Mouse (Mus musculus): Measurements from ENCODE around the gene Islr. TPM values are rescaled to one million over a fixed set of nuclear protein-coding genes. Genes with fewer than 3 reads are reported as not detected.

The Islr gene
- polyA plus RNA-seq, 1 experiment from 2014 or later = 25.3 TPM

- no peak overlapping the region for H3K27ac ChIP-seq
- WGBS = 47% methylated on average over 4 of the region's 4 CpGs
These were observed 26.9 kb downstream of the Islr start for GRCm38 (mm10) chr9:58177165-58177564.

GRCm38 (mm10) chr9:58175745-58176487, 28.2 kb downstream of the Islr start:
- H3K4me2 ChIP-seq (replicated peaks) = no peak overlapping the region
- H3K4me3 ChIP-seq (replicated peaks) = no peak overlapping the region
- H3K36me3 ChIP-seq = no peaks in the 10 kb centered on the region
- WGBS = 47% methylated on average over 5 of the region's 5 CpGs
- no peaks in the 10 kb centered on the region for H3K27me3 ChIP-seq
- no peak overlapping the region for H3K9ac ChIP-seq (replicated peaks)
- H3K27ac ChIP-seq = no peak overlapping the region; the same call in 1 of the 2 replicates
- peaks cover 9% of the 10 kb centered on the region; the same call in 1 of the 2 replicates for H3K4me1 ChIP-seq (replicated peaks)
- no peaks in the 10 kb centered on the region for H3K9me3 ChIP-seq
- ATAC-seq = no peak

More at GRCm38 (mm10) chr9:58177165-58177564, 26.9 kb downstream of the Islr start:
- no peak overlapping the region for H3K9ac ChIP-seq (replicated peaks)
- no peaks in the 10 kb centered on the region for H3K27me3 ChIP-seq
- H3K36me3 ChIP-seq = no peaks in the 10 kb centered on the region
- H3K4me1 ChIP-seq (replicated peaks) = peaks cover 9% of the 10 kb centered on the region; the same call in 1 of the 2 replicates
- no peak for ATAC-seq
- no peak overlapping the region for H3K4me2 ChIP-seq (replicated peaks)
- H3K4me3 ChIP-seq (replicated peaks) = no peak overlapping the region
- no peaks in the 10 kb centered on the region for H3K9me3 ChIP-seq

- no peaks in the 10 kb centered on the region for H3K9me3 ChIP-seq
- WGBS = 33% methylated on average over 5 of the region's 5 CpGs
- H3K27ac ChIP-seq = peak overlapping the region; percentile 39; the same call in 1 of the 2 replicates
- ATAC-seq = peak; percentile 62
- no peaks in the 10 kb centered on the region for H3K36me3 ChIP-seq
- peaks cover 9% of the 10 kb centered on the region; the same call in 1 of the 2 replicates for H3K4me1 ChIP-seq (replicated peaks)
- H3K9ac ChIP-seq (replicated peaks) = no peak overlapping the region
- no peak overlapping the region for H3K4me2 ChIP-seq (replicated peaks)
- no peaks in the 10 kb centered on the region for H3K27me3 ChIP-seq
- no peak overlapping the region for H3K4me3 ChIP-seq (replicated peaks)
These were observed 29.3 kb downstream of the Islr start for GRCm38 (mm10) chr9:58174818-58175251.

- H3K4me1 ChIP-seq (replicated peaks) = peaks cover 16% of the 10 kb centered on the region
- no peak overlapping the region for H3K4me2 ChIP-seq (replicated peaks)
- H3K9me3 ChIP-seq = no peaks in the 10 kb centered on the region
- H3K27ac ChIP-seq = no peak overlapping the region
- H3K4me3 ChIP-seq (replicated peaks) = no peak overlapping the region
- H3K27me3 ChIP-seq = no peaks in the 10 kb centered on the region
- WGBS = 66% methylated on average over 2 of the region's 2 CpGs
- no peaks in the 10 kb centered on the region for H3K36me3 ChIP-seq
- H3K9ac ChIP-seq (replicated peaks) = no peak overlapping the region
- ATAC-seq = no peak
These were observed 31.2 kb downstream of the Islr start for GRCm38 (mm10) chr9:58172863-58173262.

- no peak for ATAC-seq
- Histone ChIP-seq H3K9ac (replicated peaks) (no peak overlapping the region), H3K9me3 (no peaks in the 10 kb centered on the region), H3K27ac (no peak overlapping the region), H3K4me2 (replicated peaks) (no peak overlapping the region), H3K36me3 (no peaks in the 10 kb centered on the region), H3K4me3 (replicated peaks) (no peak overlapping the region), H3K4me1 (replicated peaks) (peaks cover 7% of the 10 kb centered on the region), H3K27me3 (no peaks in the 10 kb centered on the region)
- WGBS = 89% methylated on average over 6 of the region's 6 CpGs
These were observed 34.7 kb downstream of the Islr start for GRCm38 (mm10) chr9:58169426-58169825.

- no peak for ATAC-seq
- 69% methylated on average over 3 of the region's 3 CpGs for WGBS
- Histone ChIP-seq H3K9ac (replicated peaks) (no peak overlapping the region), H3K4me2 (replicated peaks) (no peak overlapping the region), H3K27ac (no peak overlapping the region), H3K9me3 (no peaks in the 10 kb centered on the region), H3K4me1 (replicated peaks) (peaks cover 7% of the 10 kb centered on the region), H3K36me3 (no peaks in the 10 kb centered on the region), H3K27me3 (no peaks in the 10 kb centered on the region), H3K4me3 (replicated peaks) (no peak overlapping the region)
These were observed 35.2 kb downstream of the Islr start for GRCm38 (mm10) chr9:58168880-58169279.

- no peak overlapping the region for H3K27ac ChIP-seq
- no peak for ATAC-seq
- no peak overlapping the region for H3K4me3 ChIP-seq (replicated peaks)
- H3K9me3 ChIP-seq = no peaks in the 10 kb centered on the region
- peaks cover 7% of the 10 kb centered on the region for H3K4me1 ChIP-seq (replicated peaks)
- no peaks in the 10 kb centered on the region for H3K27me3 ChIP-seq
- H3K9ac ChIP-seq (replicated peaks) = no peak overlapping the region
- H3K36me3 ChIP-seq = no peaks in the 10 kb centered on the region
- 85% methylated on average over 1 of the region's 1 CpGs for WGBS
- no peak overlapping the region for H3K4me2 ChIP-seq (replicated peaks)
These were observed 38.3 kb downstream of the Islr start for GRCm38 (mm10) chr9:58165779-58166178.

- H3K27me3 ChIP-seq = no peaks in the 10 kb centered on the region
- no peaks in the 10 kb centered on the region for H3K9me3 ChIP-seq
- H3K4me3 ChIP-seq (replicated peaks) = no peak overlapping the region
- no peaks in the 10 kb centered on the region for H3K36me3 ChIP-seq
- H3K4me1 ChIP-seq (replicated peaks) = peaks cover 9% of the 10 kb centered on the region
- WGBS = 76% methylated on average over 5 of the region's 5 CpGs
- no peak overlapping the region for H3K9ac ChIP-seq (replicated peaks)
- no peak for ATAC-seq
- H3K4me2 ChIP-seq (replicated peaks) = no peak overlapping the region
- no peak overlapping the region for H3K27ac ChIP-seq
These were observed 41.0 kb downstream of the Islr start for GRCm38 (mm10) chr9:58163146-58163545.

GRCm38 (mm10) chr9:58162173-58162572, 41.9 kb downstream of the Islr start:
- H3K27ac ChIP-seq = no peak overlapping the region
- 83% methylated on average over 3 of the region's 3 CpGs for WGBS
- H3K4me3 ChIP-seq (replicated peaks) = no peak overlapping the region
- no peak for ATAC-seq
- no peak overlapping the region for H3K9ac ChIP-seq (replicated peaks)
- H3K27me3 ChIP-seq = no peaks in the 10 kb centered on the region
- no peaks in the 10 kb centered on the region for H3K9me3 ChIP-seq
- H3K4me2 ChIP-seq (replicated peaks) = no peak overlapping the region
- H3K4me1 ChIP-seq (replicated peaks) = peaks cover 14% of the 10 kb centered on the region
- H3K36me3 ChIP-seq = no peaks in the 10 kb centered on the region

- WGBS = 80% methylated on average over 5 of the region's 5 CpGs
- no peaks in the 10 kb centered on the region for H3K9me3 ChIP-seq
- H3K36me3 ChIP-seq = no peaks in the 10 kb centered on the region
- no peak overlapping the region for H3K27ac ChIP-seq
- H3K4me2 ChIP-seq (replicated peaks) = no peak overlapping the region
- no peak for ATAC-seq
- H3K9ac ChIP-seq (replicated peaks) = no peak overlapping the region
- H3K4me1 ChIP-seq (replicated peaks) = peaks cover 23% of the 10 kb centered on the region
- no peaks in the 10 kb centered on the region for H3K27me3 ChIP-seq
- H3K4me3 ChIP-seq (replicated peaks) = no peak overlapping the region
These were observed 43.8 kb downstream of the Islr start for GRCm38 (mm10) chr9:58160315-58160714.

- H3K27me3 ChIP-seq = no peaks in the 10 kb centered on the region
- H3K36me3 ChIP-seq = no peaks in the 10 kb centered on the region
- H3K4me2 ChIP-seq (replicated peaks) = no peak overlapping the region
- H3K9me3 ChIP-seq = no peaks in the 10 kb centered on the region
- no peak for ATAC-seq
- H3K27ac ChIP-seq = peak overlapping the region; percentile 6; the same call in 1 of the 2 replicates
- no peak overlapping the region for H3K4me3 ChIP-seq (replicated peaks)
- H3K4me1 ChIP-seq (replicated peaks) = peaks cover 25% of the 10 kb centered on the region
- no peak overlapping the region for H3K9ac ChIP-seq (replicated peaks)
- 73% methylated on average over 4 of the region's 4 CpGs for WGBS
These were observed 44.3 kb downstream of the Islr start for GRCm38 (mm10) chr9:58159855-58160254.

GRCm38 (mm10) chr9:58158541-58159311, 45.4 kb downstream of the Islr start:
- no peak for ATAC-seq
- Histone ChIP-seq H3K4me1 (replicated peaks) (peaks cover 25% of the 10 kb centered on the region), H3K4me2 (replicated peaks) (no peak overlapping the region), H3K27ac (0 out of 2 replicates have a peak overlapping the region, but pooled peaks have one; percentile 9), H3K36me3 (no peaks in the 10 kb centered on the region), H3K9ac (replicated peaks) (no peak overlapping the region), H3K9me3 (no peaks in the 10 kb centered on the region), H3K27me3 (no peaks in the 10 kb centered on the region), H3K4me3 (replicated peaks) (no peak overlapping the region)
- 48% methylated on average over 7 of the region's 7 CpGs for WGBS
